Mouse (Mus musculus) embryonic fibroblast, embryonic 13.5 days (primary cell): ENCODE measurements around the gene Mob3b.

Experiments
- CTCF ChIP-seq: IDR thresholded peaks from 2 replicates; pipeline ENCODE4 v1.5.1; 2011; ENCODE audit warnings: mild to moderate bottlenecking, control low read depth, low read length, moderate library complexity, borderline replicate concordance; ENCODE audit not compliant: insufficient read depth
- POLR2A ChIP-seq: IDR thresholded peaks from 2 replicates; pipeline ENCODE4 v1.6.1; 2011; ENCODE audit warnings: low read depth, mild to moderate bottlenecking, control low read depth, low read length, moderate library complexity

DNA sequence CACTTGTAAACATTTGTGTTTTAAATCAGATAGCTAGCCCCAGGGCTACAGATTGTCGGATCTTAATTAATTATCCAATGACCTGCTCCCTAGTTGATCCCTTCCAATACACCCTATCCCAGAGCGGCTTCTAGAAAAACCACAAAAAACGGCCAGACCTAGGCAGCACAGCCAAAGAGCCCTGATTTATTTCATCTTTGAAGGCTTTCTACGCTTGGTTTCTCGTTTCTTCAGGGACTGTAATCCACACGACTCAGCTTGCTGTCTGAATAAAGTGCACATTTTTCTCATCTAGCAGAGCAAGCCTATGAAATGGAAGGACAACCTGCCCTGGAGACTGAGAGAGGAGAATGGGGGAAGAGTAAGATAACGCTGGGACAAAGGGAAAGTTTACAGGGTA, 56.1 kb downstream of the Mob3b start:
- TF ChIP-seq POLR2A: no peak
- TF ChIP-seq CTCF: no peak
